8 mouse cellular contexts compared by ENCODE assay signal in genomic region chr6:134919511-134920189, GRCm38 (mm10). TPM values are rescaled to one million over a fixed set of nuclear protein-coding genes. Genes with fewer than 3 reads are reported as not detected.
DNase-seq lines count a peak whose midpoint lies in the region; ATAC-seq and TF ChIP-seq lines count a peak whose summit lies in the region.

No protein-coding gene starts in this region.

- peak overlapping the region; percentile 83 for H3ac ChIP-seq in C2C12 (ENCODE audit: control insufficient read depth, insufficient read length, low read depth)

- DNase-seq in heart, adult 2 months = no peak
- no peak for DNase-seq in heart, adult 11 months
- DNase-seq in forebrain, embryonic 10.5 days (ENCODE audit: extremely low spot score, low spot score) = no peak
- no peak for DNase-seq in gastrocnemius, postnatal 36 days
- no peak for DNase-seq in adrenal gland, adult 2 months

- peak; percentile 36 for TF ChIP-seq POLR2A in heart, adult 2 months (IDR thresholded peaks at IDR 0.05; ENCODE audit: insufficient read depth, low read depth, low read length)
- no peak for TF ChIP-seq POLR2A in olfactory bulb, adult 2 months (IDR thresholded peaks at IDR 0.05; ENCODE audit: insufficient read depth, low read depth, low read length)

- TF ChIP-seq EP300 in heart, adult 2 months (IDR thresholded peaks at IDR 0.05; ENCODE audit: insufficient read depth, low read depth, low read length) = 0 out of 2 replicates have a peak, but pooled peaks have one; percentile 48

- H3K4me3 ChIP-seq in heart, adult 2 months = peak overlapping the region; percentile 83
- H3K4me3 ChIP-seq in C2C12 (ENCODE audit: insufficient read depth, poor library complexity, severe bottlenecking) = peak overlapping the region; percentile 79
- peak overlapping the region; percentile 94 for H3K4me3 ChIP-seq in forebrain, embryonic 10.5 days
- peak overlapping the region; percentile 92 for H3K4me3 ChIP-seq in limb, embryonic 13.5 days
- H3K4me3 ChIP-seq in olfactory bulb, adult 2 months (ENCODE audit: insufficient read depth, low read depth, low read length) = peak overlapping the region; percentile 75

- WGBS in heart, adult 2 months = 6% methylated on average over 37 of the region's 37 CpGs
- WGBS in forebrain, embryonic 10.5 days = 2% methylated on average over 37 of the region's 37 CpGs
- WGBS in limb, embryonic 13.5 days = 4% methylated on average over 37 of the region's 37 CpGs
- 7% methylated on average over 37 of the region's 37 CpGs for WGBS in olfactory bulb, adult 2 months

- TF ChIP-seq CTCF in heart, adult 2 months (IDR thresholded peaks at IDR 0.05) = no peak
- no peak for TF ChIP-seq CTCF in C2C12 (IDR thresholded peaks at IDR 0.05; ENCODE audit: control insufficient read depth, insufficient read depth, insufficient read length)
- TF ChIP-seq CTCF in olfactory bulb, adult 2 months (IDR thresholded peaks at IDR 0.05; ENCODE audit: insufficient read depth, low read depth, low read length) = no peak

- peaks cover 20% of the 10 kb centered on the region for H3K36me3 ChIP-seq in heart, adult 2 months (ENCODE audit: control insufficient read depth, insufficient read depth, low read length)
- peaks cover 27% of the 10 kb centered on the region for H3K36me3 ChIP-seq in C2C12 (ENCODE audit: control insufficient read depth, insufficient read depth)
- H3K36me3 ChIP-seq in forebrain, embryonic 10.5 days (replicated peaks) = peaks cover 28% of the 10 kb centered on the region
- H3K36me3 ChIP-seq in limb, embryonic 13.5 days = peaks cover 15% of the 10 kb centered on the region; the same call in 1 of the 2 replicates

- H3K9me3 ChIP-seq in forebrain, embryonic 10.5 days = no peaks in the 10 kb centered on the region
- no peaks in the 10 kb centered on the region for H3K9me3 ChIP-seq in limb, embryonic 13.5 days

- H3K27ac ChIP-seq in heart, adult 2 months = peak overlapping the region; percentile 100
- H3K27ac ChIP-seq in forebrain, embryonic 10.5 days = peak overlapping the region; percentile 99
- H3K27ac ChIP-seq in limb, embryonic 13.5 days = peak overlapping the region; percentile 98
- peak overlapping the region; percentile 96 for H3K27ac ChIP-seq in olfactory bulb, adult 2 months (ENCODE audit: insufficient read depth, low read depth, low read length)

- H3K4me1 ChIP-seq in heart, adult 2 months (ENCODE audit: control insufficient read depth, insufficient read depth, low read length) = peaks cover 4% of the 10 kb centered on the region
- H3K4me1 ChIP-seq in forebrain, embryonic 10.5 days = peaks cover 79% of the 10 kb centered on the region
- peaks cover 38% of the 10 kb centered on the region for H3K4me1 ChIP-seq in limb, embryonic 13.5 days
- peaks cover 7% of the 10 kb centered on the region for H3K4me1 ChIP-seq in olfactory bulb, adult 2 months (ENCODE audit: control insufficient read depth, insufficient read depth, low read length)

- no peaks in the 10 kb centered on the region; the same call in 1 of the 2 replicates for H3K79me2 ChIP-seq in heart, adult 2 months (replicated peaks; ENCODE audit: control insufficient read depth, insufficient read depth, low read length)
- peaks cover 44% of the 10 kb centered on the region for H3K79me2 ChIP-seq in C2C12 (ENCODE audit: control insufficient read depth, insufficient read depth)

- intact Hi-C loops in heart, adult 2 months (cut with DNase I) = loop anchor here (1.0 to 5.0 kb wide), 5 partner anchors 9 to 127 kb away; partner anchors contain the start of genes Apold1, Crebl2 and Dusp16
- intact Hi-C loops in gastrocnemius, postnatal 36 days (cut with DNase I) = no loop called here

- peak overlapping the region; percentile 90 for H3K9ac ChIP-seq in heart, adult 2 months (ENCODE audit: low read depth, low read length)
- peak overlapping the region; percentile 96 for H3K9ac ChIP-seq in limb, embryonic 13.5 days

- H3K27me3 ChIP-seq in heart, adult 2 months (ENCODE audit: control insufficient read depth, insufficient read depth, low read length) = no peaks in the 10 kb centered on the region
- no peaks in the 10 kb centered on the region for H3K27me3 ChIP-seq in C2C12 (ENCODE audit: control insufficient read depth, insufficient read depth, insufficient read length)
- H3K27me3 ChIP-seq in forebrain, embryonic 10.5 days (ENCODE audit: poor library complexity, severe bottlenecking) = peaks cover 26% of the 10 kb centered on the region
- H3K27me3 ChIP-seq in limb, embryonic 13.5 days = no peaks in the 10 kb centered on the region

- peak; percentile 38; the same call in 1 of the 2 replicates for ATAC-seq in limb, embryonic 13.5 days (ENCODE audit: low FRiP score, low read depth)

- peak overlapping the region; percentile 96 for H3K4me2 ChIP-seq in limb, embryonic 13.5 days (replicated peaks)

- H3K79me3 ChIP-seq in C2C12 (ENCODE audit: low read depth) = peaks cover 40% of the 10 kb centered on the region

TF ChIP-seq in C2C12, 6 proteins besides CTCF, POLR2A, EP300 and RAD21:
- no peak for TF ChIP-seq USF1 (IDR thresholded peaks at IDR 0.05; ENCODE audit: low read depth)
- no peak for TF ChIP-seq MYOD1 (IDR thresholded peaks at IDR 0.05; ENCODE audit: control insufficient read depth, insufficient read length, low read depth)

RNA-seq across cellular contexts. Expression of gene Cdkn1b, which starts 0.6 kb away (rescaled TPM):
- 10 to 100 TPM; 35.9 to 42.0 TPM for total RNA-seq in heart, adult 2 months (2021)
- polyA plus RNA-seq in heart, adult 2 months (2012; rRNA removed) = 14.6 and 15.0 TPM in 2 replicates
- 15.8 TPM for polyA plus RNA-seq in C2C12 (2012; fragmentation: generic; extraction: Trizol)
- polyA plus RNA-seq in forebrain, embryonic 10.5 days (2016; fragmentation: Nextera tagmentation; extraction: Ambion mirVana) = 17.9 and 19.0 TPM in 2 replicates
- polyA plus RNA-seq in limb, embryonic 13.5 days (2015; fragmentation: Nextera tagmentation; extraction: Ambion mirVana) = 20.4 and 22.3 TPM in 2 replicates
- polyA plus RNA-seq in olfactory bulb, adult 2 months (2012; ENCODE audit: insufficient read depth, insufficient read length, low replicate concordance, missing spikeins) = 69.9 TPM in 1 of 2 replicates, not detected in the other
- 10 to 100 TPM; 35.3 to 39.5 TPM for total RNA-seq in gastrocnemius, postnatal 36 days (2021)
- total RNA-seq in adrenal gland, adult 2 months (2021) = 10 to 100 TPM; 41.5 to 42.2 TPM
- 24.5 and 31.9 TPM in 2 replicates for polyA plus RNA-seq in adrenal gland, adult 2 months (2012; rRNA removed)

RNA-seq across cellular contexts. Expression of gene Gpr19, which starts 21.3 kb away (rescaled TPM):
- total RNA-seq in heart, adult 2 months (2021) = 1 to 10 TPM; 3.2 to 4.8 TPM
- polyA plus RNA-seq in heart, adult 2 months (2012; rRNA removed) = 4.4 and 6.1 TPM in 2 replicates
- polyA plus RNA-seq in C2C12 (2012; fragmentation: generic; extraction: Trizol) = 2.1 TPM
- 28.7 and 28.8 TPM in 2 replicates for polyA plus RNA-seq in forebrain, embryonic 10.5 days (2016; fragmentation: Nextera tagmentation; extraction: Ambion mirVana)
- polyA plus RNA-seq in limb, embryonic 13.5 days (2015; fragmentation: Nextera tagmentation; extraction: Ambion mirVana) = 7.3 and 8.2 TPM in 2 replicates
- not detected in 2 replicates for polyA plus RNA-seq in olfactory bulb, adult 2 months (2012; ENCODE audit: insufficient read depth, insufficient read length, low replicate concordance, missing spikeins)
- 1 to 10 TPM; 3.5 to 4.6 TPM for total RNA-seq in gastrocnemius, postnatal 36 days (2021)
- total RNA-seq in adrenal gland, adult 2 months (2021) = 1 to 10 TPM; 5.2 to 8.6 TPM
- polyA plus RNA-seq in adrenal gland, adult 2 months (2012; rRNA removed) = 9.6 and 9.9 TPM in 2 replicates
